Mouse (Mus musculus) testis, adult 2 months (tissue): ENCODE measurements around the gene 4933416C03Rik. TPM values are rescaled to one million over a fixed set of nuclear protein-coding genes. Genes with fewer than 3 reads are reported as not detected.

Experiments
- H3K27ac ChIP-seq: fragments of 200-500 bp; 2 replicates; pipeline ENCODE4 v1.5.1; 2012; ENCODE audit warnings: low read depth, low read length; ENCODE audit not compliant: control insufficient read depth, insufficient read depth
- H3K27me3 ChIP-seq: fragments of 200-500 bp; 2 replicates; pipeline ENCODE4 v1.6.1; 2012; ENCODE audit warnings: mild to moderate bottlenecking, low read length, moderate library complexity; ENCODE audit not compliant: control insufficient read depth, insufficient read depth
- H3K36me3 ChIP-seq: fragments of 200-500 bp; 2 replicates; pipeline ENCODE4 v1.6.1; 2012; ENCODE audit warnings: mild to moderate bottlenecking, low read length; ENCODE audit not compliant: control insufficient read depth, insufficient read depth
- H3K4me1 ChIP-seq: fragments of 200-500 bp; 2 replicates; pipeline ENCODE4 v1.6.1; 2012; ENCODE audit warnings: low read length; ENCODE audit not compliant: control insufficient read depth, insufficient read depth
- H3K4me3 ChIP-seq: fragments of 200-500 bp; 2 replicates; pipeline ENCODE4 v1.5.1; 2012; ENCODE audit warnings: low read depth, mild to moderate bottlenecking, low read length, moderate library complexity, mixed read lengths; ENCODE audit not compliant: control insufficient read depth
- CTCF ChIP-seq: fragments of 200-500 bp; IDR thresholded peaks from 2 replicates; pipeline ENCODE4 v1.5.1; 2012; ENCODE audit warnings: low read depth, mild to moderate bottlenecking, inconsistent platforms, low read length, moderate library complexity; ENCODE audit not compliant: control insufficient read depth, insufficient read depth, insufficient replicate concordance
- POLR2A ChIP-seq: fragments of 200-500 bp; IDR thresholded peaks from 2 replicates; pipeline ENCODE4 v1.6.1; 2012; ENCODE audit warnings: low read depth, mild to moderate bottlenecking, inconsistent platforms, low read length, moderate library complexity; ENCODE audit not compliant: control insufficient read depth
- polyA plus RNA-seq: library from polyadenylated mRNA; depleted of rRNA; stranded (reverse); fragments of >200 nt; gene quantifications from 2 replicates; pipeline ENCODE4 v1.2.3, GENCODE M21; 2012

The 4933416C03Rik gene
- polyA plus RNA-seq, 1 experiment, result 46.6 TPM

DNA sequence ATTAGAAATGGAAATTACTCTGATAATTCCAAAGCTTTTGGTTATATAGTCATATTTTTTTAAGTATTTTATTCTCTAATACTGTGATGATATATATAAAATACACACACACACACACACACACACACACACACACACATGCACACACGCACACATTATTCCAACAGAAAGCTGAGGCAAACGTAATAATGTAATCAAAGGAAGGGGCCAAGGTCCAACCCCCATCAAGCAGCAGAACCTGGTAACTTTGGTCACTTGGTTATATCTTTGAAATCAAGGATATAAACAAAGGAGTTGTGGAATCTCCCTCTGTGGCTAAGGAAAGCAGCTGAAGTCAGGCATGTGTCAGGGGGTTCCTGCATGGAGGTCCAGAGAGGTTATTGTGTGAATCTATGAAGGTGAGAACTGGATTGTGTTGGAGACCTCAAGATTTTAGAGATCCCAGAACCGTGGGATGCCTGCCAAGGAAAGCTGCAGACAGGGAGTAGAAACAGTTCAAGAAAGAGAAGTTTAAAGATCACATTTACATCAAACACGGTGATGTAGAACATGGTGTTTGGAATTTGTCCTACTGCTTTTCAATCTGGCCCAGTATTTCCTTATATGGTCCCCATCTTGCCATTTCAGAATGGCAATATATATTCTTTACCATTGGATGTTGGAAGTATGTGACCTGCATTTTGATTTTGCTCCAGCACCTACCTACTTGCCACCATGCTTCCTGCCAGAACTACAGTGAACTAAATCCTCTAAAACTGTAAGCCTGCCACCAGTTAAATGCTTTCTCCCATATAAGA lies 2.4 kb upstream of the 4933416C03Rik start:
- H3K27me3 ChIP-seq, result no peaks in the 10 kb centered on the region
- H3K27ac ChIP-seq, result no peak overlapping the region
- no peak overlapping the region for H3K4me3 ChIP-seq
- H3K4me1 ChIP-seq, result 0 out of 2 replicates have a peak, but pooled peaks cover 5% of the 10 kb centered on the region
- peaks cover 2% of the 10 kb centered on the region for H3K36me3 ChIP-seq
- TF ChIP-seq POLR2A (no peak), CTCF (no peak)

DNA sequence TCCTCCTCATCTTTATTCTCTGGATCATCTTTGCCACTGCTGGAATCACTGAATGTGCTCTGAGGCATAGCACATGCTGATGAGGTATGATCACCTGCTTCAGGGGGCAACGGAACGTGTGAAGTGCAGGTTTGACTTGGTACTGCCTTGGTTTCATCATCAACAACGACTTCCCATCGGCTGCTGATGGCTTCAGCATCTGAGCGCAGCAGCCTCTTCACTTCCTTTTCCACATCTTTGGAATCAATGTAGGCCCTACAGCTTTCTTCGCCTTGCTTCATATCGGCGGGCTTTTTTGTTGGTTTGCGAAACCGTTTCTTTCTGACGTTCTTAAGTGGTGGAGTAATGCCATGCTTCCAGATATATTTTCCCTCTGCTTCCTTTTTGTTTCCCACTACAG lies 849 bp downstream of the 4933416C03Rik start:
- no peak for TF ChIP-seq POLR2A
- TF ChIP-seq CTCF, result no peak
- H3K36me3 ChIP-seq, result peaks cover 2% of the 10 kb centered on the region
- peak overlapping the region; percentile 95 for H3K4me3 ChIP-seq
- no peaks in the 10 kb centered on the region for H3K27me3 ChIP-seq
- H3K27ac ChIP-seq, result peak overlapping the region; percentile 98
- H3K4me1 ChIP-seq, result 0 out of 2 replicates have a peak, but pooled peaks cover 5% of the 10 kb centered on the region

DNA sequence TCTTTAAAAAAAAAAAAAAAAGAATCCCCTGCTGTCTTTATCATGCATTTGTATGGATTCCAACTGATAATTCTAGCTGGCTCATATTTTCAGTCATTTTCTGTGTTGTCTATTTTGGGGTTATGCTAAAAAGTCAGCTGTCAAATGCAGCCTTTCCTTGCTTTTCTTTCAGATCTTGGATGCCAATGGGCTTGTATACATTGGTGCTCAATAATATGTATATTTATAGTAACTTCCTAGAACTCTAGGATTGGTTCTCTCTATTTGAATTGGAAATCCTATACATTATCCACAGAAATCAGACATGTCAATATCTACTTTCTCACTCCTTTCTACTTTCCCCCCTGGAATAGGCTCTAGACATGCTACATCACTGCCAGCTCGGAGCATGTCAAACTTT lies 5.0 kb downstream of the 4933416C03Rik start:
- Histone ChIP-seq H3K36me3 (peaks cover 2% of the 10 kb centered on the region), H3K27ac (no peak overlapping the region), H3K27me3 (no peaks in the 10 kb centered on the region), H3K4me1 (0 out of 2 replicates have a peak, but pooled peaks cover 5% of the 10 kb centered on the region), H3K4me3 (no peak overlapping the region)
- no peak for TF ChIP-seq CTCF
- TF ChIP-seq POLR2A, result no peak

- H3K4me3 ChIP-seq, result no peak overlapping the region
- H3K4me1 ChIP-seq, result 0 out of 2 replicates have a peak, but pooled peaks cover 4% of the 10 kb centered on the region
- H3K36me3 ChIP-seq, result peaks cover 2% of the 10 kb centered on the region
- TF ChIP-seq CTCF, result no peak
- no peak for TF ChIP-seq POLR2A
- no peaks in the 10 kb centered on the region for H3K27me3 ChIP-seq
- H3K27ac ChIP-seq, result no peak overlapping the region
Observed at GRCm38 (mm10) chr10:116108176-116108575, 5.5 kb downstream of the 4933416C03Rik start.

GRCm38 (mm10) chr10:116098470-116098869 lies 15.2 kb downstream of the 4933416C03Rik start:
- H3K27ac ChIP-seq, result no peak overlapping the region

DNA sequence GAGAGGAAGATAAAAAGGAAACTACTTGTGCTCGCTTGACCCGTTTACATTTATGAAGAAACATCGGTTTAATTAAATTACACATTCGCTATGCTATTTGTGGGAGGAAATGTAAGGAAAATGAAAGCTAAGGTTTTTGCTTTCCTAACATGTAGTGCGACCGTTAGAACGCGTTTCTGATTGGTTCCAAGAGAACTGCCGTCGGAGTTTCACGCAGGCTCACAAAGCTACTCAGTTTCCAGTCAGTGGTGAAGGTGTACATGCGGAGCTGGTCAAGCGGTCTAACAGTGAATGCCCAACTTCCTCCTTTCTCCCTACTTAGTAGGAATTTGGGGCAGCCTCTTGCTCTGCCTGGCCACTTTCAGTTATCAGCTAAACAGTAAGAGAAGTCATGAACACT lies 17.3 kb downstream of the 4933416C03Rik start:
- H3K27me3 ChIP-seq, result no peaks in the 10 kb centered on the region
- H3K4me3 ChIP-seq, result peak overlapping the region; percentile 64
- TF ChIP-seq CTCF (no peak), POLR2A (peak; percentile 84)
- peaks cover 7% of the 10 kb centered on the region for H3K4me1 ChIP-seq
- no peaks in the 10 kb centered on the region for H3K36me3 ChIP-seq
- peak overlapping the region; percentile 93 for H3K27ac ChIP-seq

More at GRCm38 (mm10) chr10:116098470-116098869, 15.2 kb downstream of the 4933416C03Rik start:
- Histone ChIP-seq H3K36me3 (no peaks in the 10 kb centered on the region), H3K4me1 (peaks cover 7% of the 10 kb centered on the region), H3K27me3 (no peaks in the 10 kb centered on the region), H3K4me3 (no peak overlapping the region)
- TF ChIP-seq CTCF (no peak), POLR2A (no peak)

DNA sequence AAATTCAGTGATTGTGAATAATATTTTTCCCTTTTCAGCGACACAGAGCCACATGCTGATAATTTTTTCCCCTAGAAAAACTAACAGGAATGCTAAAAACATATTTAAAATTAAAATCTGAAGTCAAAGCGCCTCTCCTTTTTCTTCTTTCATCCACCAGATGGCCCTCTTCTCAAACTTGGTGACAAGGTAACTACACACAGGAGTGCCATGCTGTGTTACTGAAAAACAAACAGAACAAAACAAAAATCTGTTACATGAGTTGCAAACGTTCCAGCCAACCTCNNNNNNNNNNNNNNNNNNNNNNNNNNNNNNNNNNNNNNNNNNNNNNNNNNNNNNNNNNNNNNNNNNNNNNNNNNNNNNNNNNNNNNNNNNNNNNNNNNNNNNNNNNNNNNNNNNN lies 29.8 kb downstream of the 4933416C03Rik start:
- Histone ChIP-seq H3K36me3 (no peaks in the 10 kb centered on the region), H3K27ac (no peak overlapping the region), H3K4me3 (no peak overlapping the region), H3K27me3 (no peaks in the 10 kb centered on the region), H3K4me1 (no peaks in the 10 kb centered on the region)
- no peak for TF ChIP-seq CTCF
- no peak for TF ChIP-seq POLR2A
